Mouse (Mus musculus) R1 (cell line): ENCODE measurements around the gene Galm.
"Not testable (repeated sequence)": the region's sequence is repeated elsewhere in the genome, so short reads cannot be mapped to it uniquely, and the experiment has no call there.

Experiments
- DNase-seq: peaks from one replicate; pipeline ENCODE4 v3.0.0-alpha.2; 2018; ENCODE audit warnings: low read depth, low spot score

Gene Galm

GRCm38 (mm10) chr17:80206671-80207581 lies 79.7 kb downstream of the Galm start, which contains the start of the genes Srsf7 and Ttc39d:
Srsf7 (minus strand) TSS chr17:80207307.
Ttc39d (plus strand) TSS chr17:80207460.
- DNase-seq: peak; percentile 99

- not testable (repeated sequence) for DNase-seq
These were observed 86.7 kb downstream of the Galm start for GRCm38 (mm10) chr17:80213998-80214397.

- DNase-seq: no peak
These were observed 92.9 kb downstream of the Galm start for GRCm38 (mm10) chr17:80220131-80220530.

GRCm38 (mm10) chr17:80221202-80221601 lies 93.9 kb downstream of the Galm start:
- no peak for DNase-seq

GRCm38 (mm10) chr17:80221890-80222628 lies 94.8 kb downstream of the Galm start:
- DNase-seq: peak; percentile 57

GRCm38 (mm10) chr17:80223829-80224228 lies 96.6 kb downstream of the Galm start:
- DNase-seq: no peak

- DNase-seq: peak; percentile 97
These were observed 97.2 kb downstream of the Galm start, which contains the start of gene Gemin6 for GRCm38 (mm10) chr17:80224326-80225116. Gemin6 (plus strand) TSS chr17:80224441.

- not testable (repeated sequence) for DNase-seq
These were observed 97.9 kb downstream of the Galm start for GRCm38 (mm10) chr17:80225142-80225541.

GRCm38 (mm10) chr17:80229396-80229795 lies 102.1 kb downstream of the Galm start:
- DNase-seq: no peak

GRCm38 (mm10) chr17:80233844-80234243 lies 106.6 kb downstream of the Galm start:
- DNase-seq: no peak

GRCm38 (mm10) chr17:80234376-80234775 lies 107.1 kb downstream of the Galm start:
- DNase-seq: no peak
